9 mouse cellular contexts compared by ENCODE assay signal in genomic region chr16:34119370-34119769, GRCm38 (mm10).
DNase-seq lines count a peak whose midpoint lies in the region; ATAC-seq and TF ChIP-seq lines count a peak whose summit lies in the region.
"Had no signal": no experiment of that assay in that cellular context is flagged by ENCODE, and none has a peak within 500 bp of the region (broad histone marks: within the 10 kb centered on the region; RNA-seq: fewer than 3 reads in every experiment).

No protein-coding gene starts in this region.

- H3K4me2 ChIP-seq in limb, embryonic 14.5 days (replicated peaks; ENCODE audit: low read depth, low read length, severe bottlenecking), result no peak overlapping the region

- WGBS in cerebellum, adult 2 months, result 23% methylated on average over 2 of the region's 2 CpGs
- WGBS in limb, embryonic 14.5 days, result 26% methylated on average over 2 of the region's 2 CpGs

- peak; percentile 50; the same call in 1 of the 2 replicates for TF ChIP-seq CTCF in cerebellum, adult 2 months (IDR thresholded peaks at IDR 0.05; ENCODE audit: borderline replicate concordance, insufficient read depth, low read depth, low read length)

- intact Hi-C loops in left cerebral cortex, postnatal 14 days (cut with DNase I), result no loop called here
- intact Hi-C loops in left cerebral cortex, postnatal 4 days (cut with DNase I), result no loop called here

- no peak overlapping the region for H3K4me3 ChIP-seq in cerebellum, adult 2 months (replicated peaks; ENCODE audit: insufficient read depth, low read depth, low read length)
- H3K4me3 ChIP-seq in limb, embryonic 14.5 days (replicated peaks; ENCODE audit: low read length), result no peak overlapping the region

- H3K36me3 ChIP-seq in limb, embryonic 14.5 days (ENCODE audit: control insufficient read depth, insufficient read depth, low read length), result no peaks in the 10 kb centered on the region
- H3K36me3 ChIP-seq: G1E had no signal

- no peaks in the 10 kb centered on the region for H3K27me3 ChIP-seq in cerebellum, adult 2 months (ENCODE audit: control insufficient read depth, insufficient read depth, low read length)
- H3K27me3 ChIP-seq in limb, embryonic 14.5 days (ENCODE audit: control insufficient read depth, insufficient read depth, low read length), result no peaks in the 10 kb centered on the region

- no peak for ATAC-seq in limb, embryonic 14.5 days (ENCODE audit: low FRiP score, low read depth)

- H3K9ac ChIP-seq in limb, embryonic 14.5 days (ENCODE audit: low read depth, low read length, severe bottlenecking), result no peak overlapping the region

- H3K9me3 ChIP-seq in limb, embryonic 14.5 days (ENCODE audit: control insufficient read depth, low read length), result no peaks in the 10 kb centered on the region
- H3K9me3 ChIP-seq: G1E had no signal

- TF ChIP-seq POLR2A in cerebellum, adult 2 months (IDR thresholded peaks at IDR 0.05; ENCODE audit: borderline replicate concordance, insufficient read depth, low read length), result no peak
- no peak for TF ChIP-seq POLR2A in limb, embryonic 14.5 days (IDR thresholded peaks at IDR 0.05; ENCODE audit: borderline replicate concordance, extremely low read depth, insufficient read depth, insufficient read length)

- no peak overlapping the region for H3K27ac ChIP-seq in cerebellum, adult 2 months (ENCODE audit: insufficient read depth, low read length)
- no peak overlapping the region for H3K27ac ChIP-seq in limb, embryonic 14.5 days (replicated peaks; ENCODE audit: low read depth, low read length)

- H3K4me1 ChIP-seq in cerebellum, adult 2 months (ENCODE audit: control insufficient read depth, insufficient read depth, low read length), result no peaks in the 10 kb centered on the region
- H3K4me1 ChIP-seq in limb, embryonic 14.5 days (ENCODE audit: control insufficient read depth, insufficient read depth, low read length), result no peaks in the 10 kb centered on the region

- DNase-seq in cerebellum, adult 2 months, result peak in 1 of 2 experiments; percentile 13
- DNase-seq in cerebellum, adult 9-11 months, result no peak
- DNase-seq in left cerebral cortex, postnatal 14 days (ENCODE audit: low spot score in 2 of 2), result peak; percentile 68 to 74
- no peak for DNase-seq in left cerebral cortex, postnatal 4 days
- DNase-seq in adipocyte (ENCODE audit: low spot score), result peak; percentile 83
- peak; percentile 39 for DNase-seq in limb, embryonic 14.5 days (ENCODE audit: low spot score)
- DNase-seq in c-Kit-positive CD71-positive TER-119-positive erythroid progenitor cells, embryonic 14.5 days (ENCODE audit: low spot score), result no peak
- DNase-seq in adrenal gland, postnatal 25 days, result no peak

Comparison
In these comparisons a context has a peak if more than half of its experiments do, and no peak if none do; other contexts are left out.
1. DNase-seq: peak in left cerebral cortex, postnatal 14 days (2 of 2), adipocyte (single experiment) and limb, embryonic 14.5 days (single experiment); none in cerebellum, adult 9-11 months (single experiment), left cerebral cortex, postnatal 4 days (single experiment), c-Kit-positive CD71-positive TER-119-positive erythroid progenitor cells, embryonic 14.5 days (single experiment) and adrenal gland, postnatal 25 days (single experiment).